Mouse (Mus musculus) megakaryocyte progenitor cell, adult 5-6 weeks (primary cell): ENCODE data around the gene Zcrb1. TPM values are rescaled to one million over a fixed set of nuclear protein-coding genes. Genes with fewer than 3 reads are reported as not detected.
A peak's percentile ranks its signal among the peaks of the same experiment; 100 is the strongest.

Source experiments
- ATAC-seq: replicated peaks from 2 replicates; pipeline ENCODE4 v1.8.0; 2016; ENCODE audit warnings: mild to moderate bottlenecking, moderate TSS enrichment, inconsistent platforms; ENCODE audit not compliant: poor library complexity
- total RNA-seq, 2 experiments: library from RNA; stranded (forward) in 1 of 2; stranded (reverse) in 1 of 2; fragments of 157-497, 149-512 nt in 1 of 2; fragments of 200-1000 nt in 1 of 2; gene quantifications; 2 replicates each; pipeline versions ENCODE4 v1.2.3 to v1.2.4; 2015 to 2017

Zcrb1 gene
- total RNA-seq (2015) (118 and 134 TPM in 2 replicates), total RNA-seq (2017) (88.5 and 98.3 TPM in 2 replicates)

GRCm38 (mm10) chr15:93397826-93398698 is at the start of gene Zcrb1, which contains the start of gene Pphln1:
Gene Zcrb1, minus strand, starts transcription at chr15:93398334.
Gene Pphln1, plus strand, starts transcription at chr15:93398350.
- peak; percentile 93 for ATAC-seq

- no peak for ATAC-seq
Observed at GRCm38 (mm10) chr15:93443676-93444075, 45.5 kb upstream of the Zcrb1 start.

- ATAC-seq, result peak; percentile 67
Observed at GRCm38 (mm10) chr15:93442271-93442670, 44.1 kb upstream of the Zcrb1 start.

- peak; percentile 95 for ATAC-seq
Observed at GRCm38 (mm10) chr15:93438663-93439062, 40.5 kb upstream of the Zcrb1 start.

GRCm38 (mm10) chr15:93435998-93436397 is 37.9 kb upstream of the Zcrb1 start:
- no peak for ATAC-seq

GRCm38 (mm10) chr15:93433811-93434210 is 35.7 kb upstream of the Zcrb1 start:
- no peak for ATAC-seq

- peak; percentile 75 for ATAC-seq
Observed at GRCm38 (mm10) chr15:93422537-93422936, 24.4 kb upstream of the Zcrb1 start.

GRCm38 (mm10) chr15:93420596-93420995 is 22.5 kb upstream of the Zcrb1 start:
- no peak for ATAC-seq

- no peak for ATAC-seq
Observed at GRCm38 (mm10) chr15:93416300-93416699, 18.2 kb upstream of the Zcrb1 start.

GRCm38 (mm10) chr15:93414456-93414855 is 16.3 kb upstream of the Zcrb1 start:
- ATAC-seq, result no peak

GRCm38 (mm10) chr15:93412445-93412844 is 14.3 kb upstream of the Zcrb1 start:
- no peak for ATAC-seq

- ATAC-seq, result no peak
Observed at GRCm38 (mm10) chr15:93406492-93406891, 8.4 kb upstream of the Zcrb1 start.

- ATAC-seq, result no peak
Observed at GRCm38 (mm10) chr15:93405446-93405986, 7.4 kb upstream of the Zcrb1 start.

GRCm38 (mm10) chr15:93404849-93405248 is 6.7 kb upstream of the Zcrb1 start:
- no peak for ATAC-seq

GRCm38 (mm10) chr15:93402730-93403129 is 4.6 kb upstream of the Zcrb1 start:
- no peak for ATAC-seq

GRCm38 (mm10) chr15:93401446-93401845 is 3.3 kb upstream of the Zcrb1 start:
- ATAC-seq, result no peak

GRCm38 (mm10) chr15:93398699-93399540 is 786 bp upstream of the Zcrb1 start:
- peak; percentile 9 for ATAC-seq

GRCm38 (mm10) chr15:93397269-93397668 is 865 bp downstream of the Zcrb1 start:
- no peak for ATAC-seq

- no peak for ATAC-seq
Observed at GRCm38 (mm10) chr15:93381337-93381736, 16.8 kb downstream of the Zcrb1 start.

GRCm38 (mm10) chr15:93379177-93379576 is 19.0 kb downstream of the Zcrb1 start:
- peak; percentile 89 for ATAC-seq

GRCm38 (mm10) chr15:93375696-93376095 is 22.4 kb downstream of the Zcrb1 start:
- ATAC-seq, result 0 out of 2 replicates have a peak, but pooled peaks have one; percentile 30
